ENCODE assay signal across 9 mouse cellular contexts in genomic region chr12:102597466-102597865, GRCm38 (mm10). TPM values are rescaled to one million over a fixed set of nuclear protein-coding genes. Genes with fewer than 3 reads are reported as not detected.
DNase-seq lines count a peak whose midpoint lies in the region; ATAC-seq lines count a peak whose summit lies in the region.
"Had no signal": no experiment of that assay in that cellular context is flagged by ENCODE, and none has a peak within 500 bp of the region (broad histone marks: within the 10 kb centered on the region; RNA-seq: fewer than 3 reads in every experiment).

No protein-coding gene starts in this region.

- DNase-seq in embryo, embryonic 11.5 days (ENCODE audit: low read depth, low spot score): peak; percentile 24
- no peak for DNase-seq in embryo, embryonic 10 days (ENCODE audit: low spot score)
- peak; percentile 49 for DNase-seq in lung, postnatal 36 days
- DNase-seq in frontal cortex, postnatal 10 days (ENCODE audit: low spot score in 2 of 2): no peak
- DNase-seq in cerebellum, adult 11 months: no peak

- WGBS in heart, embryonic 14.5 days: 16% methylated on average over 4 of the region's 4 CpGs
- 7% methylated on average over 4 of the region's 4 CpGs for WGBS in kidney, embryonic 16.5 days

- 0 out of 2 replicates have a peak overlapping the region, but pooled peaks have one; percentile 16 for H3K9ac ChIP-seq in heart, embryonic 14.5 days (ENCODE audit: low read length)
- no peak overlapping the region for H3K9ac ChIP-seq in kidney, embryonic 16.5 days (replicated peaks; ENCODE audit: low read length)

- H3K27me3 ChIP-seq in heart, embryonic 14.5 days (ENCODE audit: control insufficient read depth, insufficient read depth, low read length): no peaks in the 10 kb centered on the region
- no peaks in the 10 kb centered on the region for H3K27me3 ChIP-seq in kidney, embryonic 16.5 days (ENCODE audit: insufficient read depth, low read length)

- no peak overlapping the region for H3K4me3 ChIP-seq in heart, embryonic 14.5 days (ENCODE audit: control insufficient read depth in 1 of 2, insufficient read depth in 1 of 2, low read depth in 1 of 2, low read length in 2 of 2)
- H3K4me3 ChIP-seq in kidney, embryonic 16.5 days (ENCODE audit: low read length): no peak overlapping the region

- ATAC-seq in heart, embryonic 14.5 days (ENCODE audit: insufficient number of reproducible peaks, insufficient read depth, low FRiP score, low read depth): 0 out of 2 replicates have a peak, but pooled peaks have one; percentile 27
- peak; percentile 66; the same call in 1 of the 2 replicates for ATAC-seq in kidney, embryonic 16.5 days (ENCODE audit: low FRiP score, low TSS enrichment)
- ATAC-seq in erythroblast, adult 5-6 weeks (replicated peaks; ENCODE audit: low FRiP score, poor library complexity, severe bottlenecking): no peak

- H3K36me3 ChIP-seq in heart, embryonic 14.5 days (ENCODE audit: control insufficient read depth, insufficient read depth, low read length): no peaks in the 10 kb centered on the region
- H3K36me3 ChIP-seq in kidney, embryonic 16.5 days (ENCODE audit: insufficient read depth, low read length): no peaks in the 10 kb centered on the region; the same call in 1 of the 2 replicates

- H3K9me3 ChIP-seq in heart, embryonic 14.5 days (ENCODE audit: control insufficient read depth, low read length): peaks cover 4% of the 10 kb centered on the region; the same call in 1 of the 2 replicates
- H3K9me3 ChIP-seq in kidney, embryonic 16.5 days (ENCODE audit: low read length): peaks cover 6% of the 10 kb centered on the region; the same call in 1 of the 2 replicates

- H3K4me1 ChIP-seq in heart, embryonic 14.5 days (ENCODE audit: control insufficient read depth in 2 of 2, insufficient read depth in 2 of 2, low read length in 2 of 2): peaks cover 41 to 56% of the 10 kb centered on the region in 2 experiments
- peaks cover 88% of the 10 kb centered on the region for H3K4me1 ChIP-seq in kidney, embryonic 16.5 days (ENCODE audit: insufficient read depth, low read length)

- peak overlapping the region; percentile 13; the same call in 1 of the 2 replicates for H3K4me2 ChIP-seq in heart, embryonic 14.5 days (ENCODE audit: low read length)
- no peak overlapping the region for H3K4me2 ChIP-seq in kidney, embryonic 16.5 days (replicated peaks; ENCODE audit: low read depth, low read length)

- H3K27ac ChIP-seq in heart, embryonic 14.5 days (replicated peaks in 1 of 2; ENCODE audit: control insufficient read depth in 1 of 2, insufficient read depth in 1 of 2, low read depth in 2 of 2, low read length in 2 of 2): peak overlapping the region; percentile 58 to 77
- H3K27ac ChIP-seq in kidney, embryonic 16.5 days (ENCODE audit: low read length): peak overlapping the region; percentile 54
- H3K27ac ChIP-seq: macrophage had no signal

RNA-seq across cellular contexts. Expression of gene Chga, which starts 42.7 kb away (rescaled TPM):
- polyA plus RNA-seq in heart, embryonic 14.5 days (2014; fragmentation: Nextera tagmentation; extraction: Ambion mirVana): 0.30 and 0.34 TPM in 2 replicates
- 5.4 and 13.7 TPM in 2 replicates for polyA plus RNA-seq in kidney, embryonic 16.5 days (2015; fragmentation: Nextera tagmentation; extraction: Ambion mirVana)
- not detected in 2 replicates for total RNA-seq in erythroblast, adult 5-6 weeks (2015; ENCODE audit: low replicate concordance)
- total RNA-seq in erythroblast, adult 5-6 weeks (2017; ENCODE audit: low replicate concordance): not detected in 2 replicates
- polyA plus RNA-seq: macrophage had no signal

Comparison
In these comparisons a context has a peak if more than half of its experiments do, and no peak if none do; other contexts are left out.
1. DNase-seq: peak in embryo, embryonic 11.5 days (single experiment) and lung, postnatal 36 days (single experiment); none in embryo, embryonic 10 days (single experiment), frontal cortex, postnatal 10 days (0 of 2) and cerebellum, adult 11 months (single experiment).